Mouse (Mus musculus) kidney, postnatal 0 days (tissue): Measurements from ENCODE around the gene Iqck. TPM values are rescaled to one million over a fixed set of nuclear protein-coding genes. Genes with fewer than 3 reads are reported as not detected.

Experiments
- ATAC-seq: fragments of 200-750 bp; cut with Nextera tagmentation; replicated peaks from 2 replicates; pipeline ENCODE4 v1.8.0; 2017; ENCODE audit warnings: low read depth, moderate number of reproducible peaks, moderate TSS enrichment, moderate library complexity; ENCODE audit not compliant: low FRiP score
- DNase-seq: peaks from one replicate; pipeline ENCODE4 v3.0.0-alpha.2; 2016; ENCODE audit warnings: low spot score
- H3K27ac ChIP-seq: fragments of 300-500 bp; sonication (generic); 2 replicates; pipeline ENCODE4 v1.5.1; 2014; ENCODE audit warnings: mild to moderate bottlenecking
- H3K27me3 ChIP-seq: fragments of 300-500 bp; sonication (generic); 2 replicates; pipeline ENCODE4 v1.6.1; 2014; ENCODE audit warnings: low read length, mixed read lengths; ENCODE audit not compliant: insufficient read depth
- H3K36me3 ChIP-seq: fragments of 300-500 bp; sonication (generic); 2 replicates; pipeline ENCODE4 v1.6.1; 2014; ENCODE audit warnings: low read length, mixed read lengths; ENCODE audit not compliant: insufficient read depth
- H3K4me1 ChIP-seq: fragments of 300-500 bp; sonication (generic); replicated peaks from 2 replicates; pipeline ENCODE4 v1.6.1; 2014; ENCODE audit warnings: antibody characterized with exemption, low read length, mixed read lengths; ENCODE audit not compliant: insufficient read depth
- H3K4me2 ChIP-seq: fragments of 300-500 bp; sonication (generic); 2 replicates; pipeline ENCODE4 v1.6.1; 2014; ENCODE audit warnings: mild to moderate bottlenecking, low read length, moderate library complexity, mixed read lengths
- H3K4me3 ChIP-seq: fragments of 300-500 bp; sonication (generic); replicated peaks from 2 replicates; pipeline ENCODE4 v1.5.1; 2014; ENCODE audit warnings: low read depth, low read length
- H3K9ac ChIP-seq: fragments of 300-500 bp; sonication (generic); 2 replicates; pipeline ENCODE4 v1.6.1; 2014; ENCODE audit warnings: low read depth, low read length
- H3K9me3 ChIP-seq: fragments of 300-500 bp; sonication (generic); replicated peaks from 2 replicates; pipeline ENCODE4 v1.6.1; 2016; ENCODE audit warnings: low read length, inconsistent platforms, mixed read lengths
- CTCF ChIP-seq: IDR thresholded peaks from 2 replicates; pipeline ENCODE4 v1.5.1; 2016; ENCODE audit warnings: antibody characterized with exemption, low read depth, mild to moderate bottlenecking, moderate library complexity
- WGBS: fragments of 180-500 bp; shearing (Covaris S2); extraction: QIAGEN DNeasy Blood & Tissue Kit; methylation state at CpG from one replicate; pipeline ENCODE4 v1.1.7; 2014; 5-methylcytosine and 5-hydroxymethylcytosine counted together
- polyA plus RNA-seq: library from polyadenylated mRNA; unstranded; fragments of >200 nt; fragmentation: Nextera tagmentation; extraction: Ambion mirVana; gene quantifications from 2 replicates; pipeline ENCODE4 v1.2.1, GENCODE M21; 2015

Gene Iqck
- polyA plus RNA-seq, 1 experiment from 2014 or later: 2.9 TPM

DNA sequence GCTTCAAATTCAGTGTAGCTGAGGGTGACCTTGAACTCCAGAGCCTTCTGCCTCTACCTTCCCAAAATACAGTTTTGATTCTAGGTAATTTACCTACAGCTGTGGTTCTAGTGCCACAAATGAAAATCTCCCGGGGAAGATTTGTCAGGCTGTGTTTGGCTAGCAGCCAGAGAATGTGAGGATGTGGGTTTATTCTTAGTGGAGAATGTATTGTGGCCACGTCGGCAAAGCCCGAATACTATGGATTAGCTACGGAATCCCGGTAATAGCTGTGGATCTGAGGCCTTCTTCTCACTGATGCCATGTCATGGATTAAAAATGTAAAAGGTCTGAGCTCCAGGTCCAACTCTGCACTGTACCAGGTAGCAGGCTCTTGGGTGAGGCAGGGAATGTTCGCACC is 94.2 kb downstream of the Iqck start:
- Histone ChIP-seq H3K27me3 (no peaks in the 10 kb centered on the region), H3K4me3 (no peak overlapping the region), H3K9ac (no peak overlapping the region), H3K9me3 (no peaks in the 10 kb centered on the region), H3K4me2 (no peak overlapping the region), H3K36me3 (no peaks in the 10 kb centered on the region), H3K27ac (no peak overlapping the region), H3K4me1 (no peaks in the 10 kb centered on the region)
- TF ChIP-seq CTCF: no peak
- 67% methylated on average over 7 of the region's 7 CpGs for WGBS
- no peak for DNase-seq
- ATAC-seq: no peak

DNA sequence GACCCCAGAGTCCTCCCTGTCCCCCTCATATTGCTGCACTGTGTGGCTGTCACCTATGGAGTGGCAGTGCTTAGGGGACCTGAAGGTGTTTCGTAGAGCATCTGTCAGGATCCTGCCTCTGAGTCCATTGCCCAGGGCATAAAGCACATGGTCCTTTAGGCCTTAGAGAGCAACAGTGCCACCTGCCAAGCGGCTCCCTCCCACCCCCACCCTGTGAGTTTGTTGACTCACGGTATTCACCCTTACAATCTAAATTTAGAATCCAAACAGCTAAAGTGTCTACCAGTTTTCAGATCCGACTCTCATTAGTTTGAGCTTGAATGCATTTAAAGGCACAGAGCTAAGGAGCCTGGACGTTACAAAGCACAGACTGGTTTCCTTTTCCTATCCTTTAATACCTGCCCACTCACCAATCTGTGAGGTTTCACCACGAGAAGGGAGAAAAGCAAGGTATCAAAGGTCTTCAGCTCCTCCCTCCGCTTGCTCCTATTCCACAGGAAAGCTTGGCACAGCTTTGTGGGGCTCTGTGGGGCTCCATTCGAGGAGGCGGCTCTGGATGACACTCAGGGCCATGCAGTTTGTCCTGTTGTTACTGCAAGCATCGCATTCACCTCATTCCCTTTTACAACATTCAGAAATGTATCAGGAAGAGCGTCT is 98.2 kb downstream of the Iqck start:
- ATAC-seq (no peak), DNase-seq (no peak)
- Histone ChIP-seq H3K9me3 (no peaks in the 10 kb centered on the region; the same call in 1 of the 2 replicates), H3K27ac (no peak overlapping the region), H3K9ac (no peak overlapping the region), H3K4me3 (no peak overlapping the region), H3K27me3 (no peaks in the 10 kb centered on the region), H3K36me3 (no peaks in the 10 kb centered on the region), H3K4me1 (no peaks in the 10 kb centered on the region), H3K4me2 (no peak overlapping the region)
- no peak for TF ChIP-seq CTCF
- WGBS: 59% methylated on average over 11 of the region's 11 CpGs

DNA sequence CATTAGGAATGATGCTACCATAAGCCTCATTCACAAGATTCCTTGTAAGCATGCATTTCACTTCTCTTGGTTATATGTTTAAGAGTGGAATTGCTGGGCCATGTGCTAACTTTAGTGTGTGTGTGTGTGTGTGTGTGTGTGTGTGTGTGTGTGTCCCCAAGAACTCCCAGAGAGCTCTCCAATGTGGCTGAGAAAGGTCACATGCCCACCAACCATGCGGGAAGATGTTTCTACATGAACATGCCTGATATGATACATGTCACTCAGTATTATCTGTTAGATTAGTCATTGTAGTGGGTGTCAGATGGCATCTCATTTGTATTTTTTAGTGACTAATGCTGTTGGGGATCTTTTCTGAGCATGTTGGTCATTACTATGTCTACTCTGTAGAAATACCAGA is 99.4 kb downstream of the Iqck start:
- TF ChIP-seq CTCF: no peak
- no peak overlapping the region for H3K4me3 ChIP-seq
- H3K27ac ChIP-seq: no peak overlapping the region
- H3K9ac ChIP-seq: no peak overlapping the region
- no peaks in the 10 kb centered on the region for H3K36me3 ChIP-seq
- no peaks in the 10 kb centered on the region for H3K4me1 ChIP-seq
- DNase-seq (no peak), ATAC-seq (no peak)
- H3K9me3 ChIP-seq: no peaks in the 10 kb centered on the region; the same call in 1 of the 2 replicates
- H3K27me3 ChIP-seq: no peaks in the 10 kb centered on the region
- no peak overlapping the region for H3K4me2 ChIP-seq
- WGBS: 90% methylated on average over 1 of the region's 1 CpGs

DNA sequence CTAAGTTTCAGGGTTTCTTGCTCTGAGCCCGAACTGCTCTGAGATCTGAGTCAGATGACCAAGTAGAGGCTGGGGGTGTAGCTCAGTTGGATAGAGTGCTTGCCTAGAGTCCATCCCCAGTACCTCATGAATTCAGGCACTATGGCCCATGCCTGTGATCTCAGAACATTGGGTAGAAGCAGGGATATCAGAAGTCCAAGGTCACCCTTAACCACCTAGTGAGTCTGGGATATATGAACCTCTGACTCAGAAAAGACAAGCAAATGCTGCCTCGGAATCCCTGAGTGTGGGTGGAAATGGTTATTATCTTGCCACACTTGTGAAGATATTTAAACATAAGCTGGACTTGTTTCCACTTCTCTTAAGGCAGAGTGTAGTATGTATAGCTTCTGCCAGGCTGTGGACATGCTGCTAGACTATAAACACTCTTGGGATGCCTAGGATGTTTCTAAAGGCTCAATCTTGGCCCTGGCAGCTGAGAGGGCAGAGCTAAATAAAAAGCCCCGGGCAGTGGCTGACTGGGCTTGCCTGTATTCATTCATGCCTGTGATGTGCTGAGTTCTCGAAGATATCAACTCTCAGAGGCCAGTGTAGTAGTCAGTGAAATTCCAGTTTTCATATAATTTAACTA is 101.2 kb downstream of the Iqck start:
- H3K36me3 ChIP-seq: no peaks in the 10 kb centered on the region
- H3K4me1 ChIP-seq: no peaks in the 10 kb centered on the region
- H3K27ac ChIP-seq: no peak overlapping the region
- WGBS: 80% methylated on average over 4 of the region's 4 CpGs
- DNase-seq: no peak
- H3K4me2 ChIP-seq: no peak overlapping the region
- H3K9ac ChIP-seq: no peak overlapping the region
- H3K27me3 ChIP-seq: no peaks in the 10 kb centered on the region
- no peaks in the 10 kb centered on the region; the same call in 1 of the 2 replicates for H3K9me3 ChIP-seq
- no peak overlapping the region for H3K4me3 ChIP-seq
- no peak for TF ChIP-seq CTCF
- ATAC-seq: no peak

DNA sequence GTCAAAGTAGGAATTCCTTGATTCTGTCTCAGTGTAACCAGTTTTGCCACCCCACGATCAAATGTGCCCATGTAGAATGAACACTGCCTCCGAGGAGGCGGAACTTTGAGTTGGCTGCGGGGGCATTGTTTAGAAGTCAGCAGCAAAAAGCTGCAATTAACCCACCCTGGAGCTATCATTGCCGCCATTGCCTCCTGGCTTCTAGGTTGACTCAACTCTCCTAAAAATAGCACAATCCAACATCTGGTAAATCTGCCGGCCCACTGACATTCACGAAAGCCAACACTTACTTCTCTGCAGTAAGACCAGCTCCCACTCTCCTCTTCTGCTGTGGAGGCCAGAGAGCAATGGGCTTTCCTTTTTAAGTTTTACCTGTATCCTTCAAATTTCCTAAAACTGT is 103.7 kb downstream of the Iqck start:
- H3K4me1 ChIP-seq: no peaks in the 10 kb centered on the region
- no peak overlapping the region for H3K27ac ChIP-seq
- DNase-seq (no peak), ATAC-seq (no peak)
- no peaks in the 10 kb centered on the region for H3K36me3 ChIP-seq
- H3K4me3 ChIP-seq: no peak overlapping the region
- TF ChIP-seq CTCF: no peak
- no peak overlapping the region for H3K4me2 ChIP-seq
- 45% methylated on average over 7 of the region's 7 CpGs for WGBS
- no peak overlapping the region for H3K9ac ChIP-seq
- H3K27me3 ChIP-seq: no peaks in the 10 kb centered on the region
- H3K9me3 ChIP-seq: no peaks in the 10 kb centered on the region; the same call in 1 of the 2 replicates

DNA sequence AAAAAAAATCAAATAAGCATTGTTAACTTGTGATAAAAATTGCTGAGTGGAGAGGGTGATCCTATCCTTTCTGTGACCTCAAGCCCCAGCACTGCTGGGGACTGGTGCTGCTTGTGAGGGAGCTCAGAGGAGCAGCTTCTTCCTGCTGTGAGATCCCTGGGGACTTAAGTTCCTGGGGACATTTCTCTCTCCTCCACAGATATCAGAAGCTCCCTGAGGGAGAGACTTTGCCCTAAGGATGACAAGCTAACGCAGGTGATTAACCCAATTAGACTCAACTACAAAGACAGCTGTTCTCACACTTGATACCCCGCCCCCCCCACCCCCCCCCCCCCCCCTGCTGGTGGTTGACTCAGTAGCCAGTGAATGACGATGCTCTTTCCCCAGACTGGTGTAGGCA is 109.2 kb downstream of the Iqck start:
- Histone ChIP-seq H3K9me3 (no peaks in the 10 kb centered on the region), H3K4me3 (no peak overlapping the region), H3K27ac (no peak overlapping the region), H3K4me1 (no peaks in the 10 kb centered on the region), H3K9ac (no peak overlapping the region), H3K36me3 (no peaks in the 10 kb centered on the region), H3K27me3 (no peaks in the 10 kb centered on the region), H3K4me2 (no peak overlapping the region)
- ATAC-seq: no peak
- TF ChIP-seq CTCF: no peak
- no peak for DNase-seq
- 2% methylated on average over 3 of the region's 3 CpGs for WGBS
